Mouse (Mus musculus) ovary, postnatal 14 days (tissue): ENCODE data around the gene Dcdc2a.
A peak's percentile ranks its signal among the peaks of the same experiment; 100 is the strongest.

Source experiments
- DNase-seq: peaks from one replicate; pipeline ENCODE4 v3.0.0; 2022; ENCODE audit warnings: low spot score

Gene Dcdc2a

GRCm38 (mm10) chr13:25097348-25097747, 41.5 kb downstream of the Dcdc2a start:
- DNase-seq, result no peak

GRCm38 (mm10) chr13:25098578-25098977, 42.8 kb downstream of the Dcdc2a start:
- DNase-seq, result no peak

DNA sequence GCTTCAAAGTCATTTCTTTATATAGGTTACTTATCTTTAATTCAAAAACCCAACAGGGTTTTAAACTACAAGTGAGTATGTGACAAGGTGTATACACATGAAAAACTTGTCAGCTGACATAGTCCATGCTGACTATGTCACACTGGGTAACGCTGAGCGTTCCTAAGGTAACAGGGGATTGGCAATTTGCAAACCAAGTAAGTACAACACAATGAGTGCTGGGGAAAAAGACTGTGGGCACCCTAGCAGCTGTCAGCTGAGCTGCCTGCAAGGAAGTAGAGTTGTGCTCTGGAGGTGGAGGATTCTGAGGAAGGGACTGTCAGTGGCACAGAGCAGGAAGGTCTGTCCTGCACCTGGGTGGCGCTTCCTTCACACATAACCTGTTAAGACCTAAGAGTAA, 43.7 kb downstream of the Dcdc2a start:
- DNase-seq, result no peak

DNA sequence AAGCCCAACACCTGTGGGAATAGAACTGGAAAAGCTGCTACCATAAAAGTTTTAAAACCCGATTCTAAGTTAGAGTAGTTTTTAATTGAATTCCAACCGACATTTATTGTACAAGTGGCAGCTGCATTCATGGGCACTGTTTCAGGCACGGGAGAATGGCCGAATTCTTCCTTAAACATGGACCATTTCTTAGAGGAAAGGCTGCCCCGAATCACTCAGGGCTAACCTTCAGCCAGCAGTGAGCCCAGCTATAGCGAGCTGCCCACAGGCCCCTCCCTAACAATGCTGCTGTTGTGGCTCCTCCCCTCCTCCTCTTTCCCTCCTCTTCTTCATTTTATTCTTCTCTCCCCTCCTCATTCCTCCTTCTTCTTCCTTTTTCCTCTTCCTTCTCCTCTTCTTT, 44.8 kb downstream of the Dcdc2a start:
- no peak for DNase-seq

DNA sequence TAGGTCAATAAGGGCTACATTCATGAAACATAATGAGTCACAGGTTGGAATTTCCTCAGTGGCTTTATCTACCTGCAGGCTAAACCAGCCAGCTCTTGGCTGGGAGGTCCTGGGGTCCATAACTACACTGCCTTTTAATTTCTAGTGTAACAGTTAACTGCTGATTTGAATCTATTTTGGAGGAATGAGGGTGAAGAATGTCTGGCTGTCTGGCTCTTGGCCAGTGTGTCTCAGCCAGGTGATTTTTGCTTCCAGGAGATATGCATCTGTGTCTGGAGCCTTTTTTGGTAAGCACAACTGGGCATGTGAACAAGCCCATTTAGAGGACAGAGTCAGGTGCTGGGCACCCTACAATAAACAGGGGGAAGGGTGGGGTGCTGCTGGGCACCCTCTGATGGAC, 49.9 kb downstream of the Dcdc2a start:
- DNase-seq, result no peak

DNA sequence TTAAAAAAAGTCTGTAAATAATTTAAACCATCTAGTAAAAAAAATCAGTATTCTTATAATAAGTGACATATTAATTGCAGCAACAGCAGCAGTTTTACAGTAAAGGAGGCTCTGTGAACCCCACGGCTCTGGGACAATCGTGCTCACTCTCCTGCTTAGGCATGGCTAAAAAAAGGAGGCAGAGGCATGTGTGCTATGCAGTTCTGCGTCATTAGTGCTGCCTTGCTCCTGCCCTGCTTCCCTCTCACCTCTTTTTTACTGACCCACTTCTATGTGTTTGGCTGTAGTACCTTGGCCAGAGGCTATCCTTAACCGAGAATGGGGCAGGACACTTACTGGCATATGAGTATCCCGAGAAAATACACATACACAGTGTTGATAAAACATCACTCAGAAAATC, 50.9 kb downstream of the Dcdc2a start:
- no peak for DNase-seq

- DNase-seq, result no peak
Measured at GRCm38 (mm10) chr13:25108353-25108752, 52.5 kb downstream of the Dcdc2a start.

GRCm38 (mm10) chr13:25110592-25111095, 54.8 kb downstream of the Dcdc2a start:
- no peak for DNase-seq

- DNase-seq, result peak; percentile 18
Measured at GRCm38 (mm10) chr13:25115429-25115881, 59.7 kb downstream of the Dcdc2a start.

- peak; percentile 37 for DNase-seq
Measured at GRCm38 (mm10) chr13:25115971-25116370, 60.2 kb downstream of the Dcdc2a start.

GRCm38 (mm10) chr13:25122740-25123335, 67.0 kb downstream of the Dcdc2a start:
- DNase-seq, result no peak

DNA sequence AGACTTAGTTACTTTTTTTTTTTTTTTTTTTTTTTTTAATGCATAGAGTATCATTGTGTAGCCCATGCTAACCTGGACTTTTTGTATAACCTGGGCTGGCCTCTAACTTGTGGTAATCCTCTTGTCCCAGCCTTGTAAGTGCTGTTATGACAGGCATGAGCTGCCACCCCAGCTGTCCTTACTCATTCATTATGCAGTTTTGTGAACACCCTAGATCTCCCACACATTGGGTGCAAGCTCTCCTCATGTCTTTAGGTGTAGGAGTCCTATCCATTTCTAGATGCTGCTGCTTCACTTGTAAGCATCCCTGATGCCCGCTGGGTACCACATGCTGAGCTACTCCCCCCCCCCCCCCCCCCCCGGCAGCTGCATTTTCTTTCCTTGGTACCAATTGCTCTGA, 71.4 kb downstream of the Dcdc2a start:
- DNase-seq, result no peak

GRCm38 (mm10) chr13:25127806-25128205, 72.0 kb downstream of the Dcdc2a start:
- no peak for DNase-seq

DNA sequence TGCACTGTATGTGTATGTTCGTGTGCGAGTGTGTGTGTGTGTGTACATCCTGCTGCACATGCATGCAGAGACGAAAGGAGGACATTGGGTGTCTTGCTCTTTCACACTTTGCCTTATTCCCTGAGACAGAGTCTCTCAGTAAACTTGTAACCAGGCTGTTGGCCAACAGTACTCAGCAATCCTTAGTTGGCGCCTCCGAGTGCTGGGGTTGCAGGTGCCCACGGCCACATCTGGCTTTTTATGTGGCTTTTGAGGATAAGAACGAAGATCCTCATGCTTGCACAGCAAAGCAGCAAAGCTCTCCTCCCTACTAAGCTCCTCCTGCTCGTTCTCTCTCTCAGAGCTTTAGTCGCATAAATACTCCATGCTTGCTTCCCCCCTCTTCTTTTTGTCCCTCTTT, 73.0 kb downstream of the Dcdc2a start:
- no peak for DNase-seq

DNA sequence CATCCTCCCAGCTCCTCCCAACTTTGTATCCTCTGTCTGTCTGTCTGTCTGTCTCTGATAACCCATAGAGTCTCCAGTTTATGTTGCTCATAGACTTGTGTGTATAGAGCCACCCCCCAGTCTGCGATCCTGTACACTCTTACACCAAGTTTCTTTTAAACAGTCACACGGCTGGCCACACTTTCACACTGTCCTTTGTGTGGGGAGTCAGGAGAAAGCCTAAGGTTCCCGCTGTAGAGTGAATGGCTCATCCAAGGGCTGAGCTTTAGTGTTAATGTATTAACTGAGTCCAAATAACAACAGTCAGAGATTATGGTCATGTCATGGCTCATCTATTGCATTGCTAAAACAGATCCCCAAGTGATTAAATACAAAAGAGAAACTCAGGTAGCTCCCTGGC, 87.3 kb downstream of the Dcdc2a start:
- DNase-seq, result no peak

- no peak for DNase-seq
Measured at GRCm38 (mm10) chr13:25144093-25144492, 88.3 kb downstream of the Dcdc2a start.

GRCm38 (mm10) chr13:25146232-25146631, 90.4 kb downstream of the Dcdc2a start:
- DNase-seq, result no peak

GRCm38 (mm10) chr13:25150154-25150781, 94.5 kb downstream of the Dcdc2a start:
- no peak for DNase-seq

DNA sequence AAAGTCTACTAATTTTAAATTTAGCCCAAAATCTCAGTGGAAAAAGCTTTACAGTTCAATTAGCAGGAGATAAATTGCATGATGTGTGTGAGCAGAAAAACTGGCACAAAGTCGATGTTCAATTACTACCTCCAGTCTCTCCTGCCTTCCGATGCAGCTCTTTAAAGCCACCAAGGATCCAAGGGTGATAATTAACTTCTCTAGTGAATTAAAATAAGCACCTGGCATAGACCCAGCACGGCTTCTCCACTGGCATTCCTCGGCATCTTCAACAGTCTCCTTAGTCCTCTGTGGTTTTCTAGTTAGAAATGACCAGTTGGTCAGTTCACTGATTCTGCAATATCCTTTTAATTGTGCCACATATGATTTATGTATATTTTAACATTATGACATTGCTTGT, 95.1 kb downstream of the Dcdc2a start:
- DNase-seq, result no peak

- DNase-seq, result no peak
Measured at GRCm38 (mm10) chr13:25159917-25160316, 104.1 kb downstream of the Dcdc2a start.

GRCm38 (mm10) chr13:25160804-25161203, 105.0 kb downstream of the Dcdc2a start:
- no peak for DNase-seq

- DNase-seq, result no peak
Measured at GRCm38 (mm10) chr13:25162594-25162993, 106.8 kb downstream of the Dcdc2a start.

DNA sequence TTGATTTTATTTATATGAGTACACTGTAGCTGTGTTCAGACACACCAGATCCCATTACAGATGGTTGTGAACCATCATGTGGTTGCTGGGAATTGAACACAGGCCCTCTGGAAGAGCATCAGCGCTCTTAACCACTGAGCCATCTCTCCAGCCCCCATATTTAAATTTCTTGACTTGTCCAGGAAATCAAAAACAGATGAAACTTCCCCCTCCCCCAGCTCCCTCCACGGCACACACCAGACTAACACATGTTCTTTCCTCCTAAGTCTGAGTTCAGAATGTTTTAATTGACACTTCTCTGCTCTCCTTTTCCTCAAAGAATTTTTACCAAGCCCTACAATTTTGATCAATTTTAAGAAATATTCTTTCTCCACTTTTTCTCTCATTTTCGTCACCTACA, 113.1 kb downstream of the Dcdc2a start:
- no peak for DNase-seq

- DNase-seq, result no peak
Measured at GRCm38 (mm10) chr13:25177835-25178234, 122.0 kb downstream of the Dcdc2a start.
